Mouse (Mus musculus): ENCODE results near the gene Atg2a.
"Not testable (repeated sequence)": the region's sequence is repeated elsewhere in the genome, so short reads cannot be mapped to it uniquely, and the experiment has no call there.

The Atg2a gene

GRCm38 (mm10) chr19:6296551-6297210 lies 55.2 kb downstream of the Atg2a start:
- DNase-seq (ENCODE audit: low read depth, low spot score): peak; percentile 89

- peak; percentile 99 for DNase-seq (ENCODE audit: low read depth, low spot score)
Measured at GRCm38 (mm10) chr19:6297641-6298040, 56.2 kb downstream of the Atg2a start.

GRCm38 (mm10) chr19:6299003-6299402 lies 57.5 kb downstream of the Atg2a start:
- no peak for DNase-seq (ENCODE audit: low read depth, low spot score)

GRCm38 (mm10) chr19:6299450-6300267 lies 58.2 kb downstream of the Atg2a start:
- no peak for DNase-seq (ENCODE audit: low read depth, low spot score)

GRCm38 (mm10) chr19:6300402-6300841 lies 59.0 kb downstream of the Atg2a start:
- no peak for DNase-seq (ENCODE audit: low read depth, low spot score)

- DNase-seq (ENCODE audit: low read depth, low spot score): no peak
Measured at GRCm38 (mm10) chr19:6302114-6302513, 60.6 kb downstream of the Atg2a start.

- no peak for DNase-seq (ENCODE audit: low read depth, low spot score)
Measured at GRCm38 (mm10) chr19:6302522-6302921, 61.1 kb downstream of the Atg2a start.

- DNase-seq (ENCODE audit: low read depth, low spot score): no peak
Measured at GRCm38 (mm10) chr19:6303831-6304230, 62.4 kb downstream of the Atg2a start.

- DNase-seq (ENCODE audit: low read depth, low spot score): peak; percentile 97
Measured at GRCm38 (mm10) chr19:6304787-6305516, 63.5 kb downstream of the Atg2a start.

GRCm38 (mm10) chr19:6305517-6306115 lies 64.1 kb downstream of the Atg2a start:
- DNase-seq (ENCODE audit: low read depth, low spot score): no peak

GRCm38 (mm10) chr19:6306137-6306551 lies 64.7 kb downstream of the Atg2a start, which contains the start of gene Cdc42bpg:
Gene Cdc42bpg (plus strand): TSS chr19:6306456.
- DNase-seq (ENCODE audit: low read depth, low spot score): no peak

GRCm38 (mm10) chr19:6306586-6306985 lies 65.1 kb downstream of the Atg2a start:
- no peak for DNase-seq (ENCODE audit: low read depth, low spot score)

- DNase-seq (ENCODE audit: low read depth, low spot score): no peak
Measured at GRCm38 (mm10) chr19:6307733-6308531, 66.5 kb downstream of the Atg2a start.

- no peak for DNase-seq (ENCODE audit: low read depth, low spot score)
Measured at GRCm38 (mm10) chr19:6310181-6310580, 68.7 kb downstream of the Atg2a start.

- not testable (repeated sequence) for DNase-seq (ENCODE audit: low read depth, low spot score)
Measured at GRCm38 (mm10) chr19:6311783-6312182, 70.3 kb downstream of the Atg2a start.

All from 3T3-L1 (cell line).